Mouse (Mus musculus): Measurements from ENCODE around the gene 1700001O22Rik.

GRCm38 (mm10) chr2:30830283-30830795 lies 26.9 kb upstream of the 1700001O22Rik start, which contains the start of gene Asb6:
- TF ChIP-seq CTCF (IDR thresholded peaks at IDR 0.05; ENCODE audit: insufficient read depth, low read depth, low read length) (no peak), POLR2A (IDR thresholded peaks at IDR 0.05; ENCODE audit: insufficient read depth, low read depth, low read length) (no peak)

All from olfactory bulb, adult 2 months (tissue).